Mouse (Mus musculus) embryo, embryonic 9.5 days (tissue): Measurements from ENCODE around the gene Arhgap29.

Experiments used
- DNase-seq: peaks from one replicate; pipeline ENCODE4 v3.0.0-alpha.2; 2017; ENCODE audit errors: extremely low spot score

The Arhgap29 gene

GRCm38 (mm10) chr3:122064556-122065410 is 112.4 kb downstream of the Arhgap29 start:
- DNase-seq: no peak
